Mouse (Mus musculus) testis, postnatal 10 days (tissue): ENCODE data around the gene Get4.

Experiments used
- DNase-seq: peaks from one replicate; pipeline ENCODE4 v3.0.0; 2021; ENCODE audit warnings: low spot score

Get4 gene

GRCm38 (mm10) chr5:139241022-139241761, 10.9 kb upstream of the Get4 start:
- no peak for DNase-seq

GRCm38 (mm10) chr5:139243384-139243783, 8.7 kb upstream of the Get4 start:
- DNase-seq, result no peak

- DNase-seq, result no peak
Observed at GRCm38 (mm10) chr5:139247767-139248166, 4.4 kb upstream of the Get4 start.

GRCm38 (mm10) chr5:139248846-139249245, 3.3 kb upstream of the Get4 start:
- DNase-seq, result no peak

GRCm38 (mm10) chr5:139251279-139251678, 845 bp upstream of the Get4 start:
- DNase-seq, result no peak

- DNase-seq, result no peak
Observed at GRCm38 (mm10) chr5:139251736-139252080, 416 bp upstream of the Get4 start.

- no peak for DNase-seq
Observed at GRCm38 (mm10) chr5:139252910-139253245, 754 bp downstream of the Get4 start.

- DNase-seq, result peak; percentile 75
Observed at GRCm38 (mm10) chr5:139253301-139253741, 1.2 kb downstream of the Get4 start.

- DNase-seq, result no peak
Observed at GRCm38 (mm10) chr5:139254938-139255337, 2.8 kb downstream of the Get4 start.

GRCm38 (mm10) chr5:139255777-139256176, 3.7 kb downstream of the Get4 start:
- no peak for DNase-seq

GRCm38 (mm10) chr5:139256211-139256765, 4.2 kb downstream of the Get4 start:
- no peak for DNase-seq

GRCm38 (mm10) chr5:139257265-139257664, 5.1 kb downstream of the Get4 start:
- DNase-seq, result no peak

- no peak for DNase-seq
Observed at GRCm38 (mm10) chr5:139257818-139258217, 5.7 kb downstream of the Get4 start.

GRCm38 (mm10) chr5:139258371-139259035, 6.4 kb downstream of the Get4 start:
- DNase-seq, result no peak

GRCm38 (mm10) chr5:139259853-139260252, 7.7 kb downstream of the Get4 start:
- DNase-seq, result no peak

GRCm38 (mm10) chr5:139261403-139261802, 9.3 kb downstream of the Get4 start:
- DNase-seq, result no peak

- DNase-seq, result no peak
Observed at GRCm38 (mm10) chr5:139267661-139268060, 15.5 kb downstream of the Get4 start.

GRCm38 (mm10) chr5:139270806-139271521, 18.8 kb downstream of the Get4 start:
- DNase-seq, result no peak

- DNase-seq, result no peak
Observed at GRCm38 (mm10) chr5:139271994-139272554, 19.9 kb downstream of the Get4 start.

- DNase-seq, result no peak
Observed at GRCm38 (mm10) chr5:139277287-139277686, 25.2 kb downstream of the Get4 start.

GRCm38 (mm10) chr5:139281373-139282112, 29.4 kb downstream of the Get4 start:
- DNase-seq, result no peak

GRCm38 (mm10) chr5:139282191-139282590, 30.1 kb downstream of the Get4 start:
- peak; percentile 94 for DNase-seq
